Mouse (Mus musculus) bone marrow macrophage, adult 2 months (primary cell): Measurements from ENCODE around the gene Pnpo. TPM values are rescaled to one million over a fixed set of nuclear protein-coding genes. Genes with fewer than 3 reads are reported as not detected.

Experiments
- H3K27ac ChIP-seq: 2 replicates; pipeline ENCODE4 v1.5.1; 2012; ENCODE audit warnings: low read depth, low read length; ENCODE audit not compliant: insufficient read depth
- H3K4me1 ChIP-seq: 2 replicates; pipeline ENCODE4 v1.6.1; 2012; ENCODE audit warnings: low read length; ENCODE audit not compliant: control insufficient read depth, insufficient read depth
- H3K4me3 ChIP-seq: 2 replicates; pipeline ENCODE4 v1.5.1; 2012; ENCODE audit warnings: mild to moderate bottlenecking, low read length, moderate library complexity; ENCODE audit not compliant: insufficient read depth
- CTCF ChIP-seq: IDR thresholded peaks from 2 replicates; pipeline ENCODE4 v1.5.1; 2012; ENCODE audit warnings: low read depth, mild to moderate bottlenecking, low read length, moderate library complexity
- POLR2A ChIP-seq: IDR thresholded peaks from 2 replicates; pipeline ENCODE4 v1.6.1; 2012; ENCODE audit warnings: mild to moderate bottlenecking, low read depth, low read length, borderline replicate concordance
- polyA plus RNA-seq: library from polyadenylated mRNA; stranded (reverse); fragments of >200 nt; gene quantifications from 2 replicates; pipeline ENCODE4 v1.2.4, GENCODE M21; 2012; ENCODE audit not compliant: missing spikeins, insufficient read depth, insufficient read length

Gene Pnpo
- polyA plus RNA-seq, 1 experiment: 17.5 TPM

- no peak for TF ChIP-seq CTCF
- TF ChIP-seq POLR2A: no peak
- H3K4me3 ChIP-seq: no peak overlapping the region
- peaks cover 23% of the 10 kb centered on the region for H3K4me1 ChIP-seq
- H3K27ac ChIP-seq: no peak overlapping the region
These were observed 35.5 kb upstream of the Pnpo start for GRCm38 (mm10) chr11:96979329-96979728.

GRCm38 (mm10) chr11:96978401-96979246, 34.8 kb upstream of the Pnpo start:
- H3K4me3 ChIP-seq: peak overlapping the region; percentile 67
- H3K27ac ChIP-seq: peak overlapping the region; percentile 21; the same call in 1 of the 2 replicates
- peaks cover 30% of the 10 kb centered on the region for H3K4me1 ChIP-seq
- TF ChIP-seq POLR2A (no peak), CTCF (no peak)

- Histone ChIP-seq H3K4me3 (peak overlapping the region; percentile 98), H3K27ac (peak overlapping the region; percentile 83), H3K4me1 (peaks cover 38% of the 10 kb centered on the region)
- TF ChIP-seq CTCF: no peak
- TF ChIP-seq POLR2A: no peak
These were observed 34.0 kb upstream of the Pnpo start for GRCm38 (mm10) chr11:96977606-96978400.

- Histone ChIP-seq H3K4me3 (peak overlapping the region; percentile 98), H3K27ac (peak overlapping the region; percentile 83), H3K4me1 (peaks cover 44% of the 10 kb centered on the region)
These were observed 33.3 kb upstream of the Pnpo start for GRCm38 (mm10) chr11:96976911-96977591.

GRCm38 (mm10) chr11:96976379-96976687, 32.5 kb upstream of the Pnpo start:
- TF ChIP-seq CTCF (no peak), POLR2A (no peak)
- peak overlapping the region; percentile 83 for H3K27ac ChIP-seq
- peak overlapping the region; percentile 98 for H3K4me3 ChIP-seq
- H3K4me1 ChIP-seq: peaks cover 50% of the 10 kb centered on the region

More at GRCm38 (mm10) chr11:96976911-96977591, 33.3 kb upstream of the Pnpo start:
- TF ChIP-seq CTCF (no peak), POLR2A (no peak)

GRCm38 (mm10) chr11:96975511-96976378, 32.0 kb upstream of the Pnpo start:
- no peak for TF ChIP-seq CTCF
- no peak for TF ChIP-seq POLR2A
- peak overlapping the region; percentile 98 for H3K4me3 ChIP-seq
- peak overlapping the region; percentile 83 for H3K27ac ChIP-seq
- H3K4me1 ChIP-seq: peaks cover 54% of the 10 kb centered on the region

- Histone ChIP-seq H3K4me3 (peak overlapping the region; percentile 12; the same call in 1 of the 2 replicates), H3K27ac (peak overlapping the region; percentile 83), H3K4me1 (peaks cover 62% of the 10 kb centered on the region)
- TF ChIP-seq CTCF (no peak), POLR2A (no peak)
These were observed 31.0 kb upstream of the Pnpo start for GRCm38 (mm10) chr11:96974813-96975212.

- peaks cover 72% of the 10 kb centered on the region for H3K4me1 ChIP-seq
- no peak overlapping the region for H3K4me3 ChIP-seq
- peak overlapping the region; percentile 24; the same call in 1 of the 2 replicates for H3K27ac ChIP-seq
- no peak for TF ChIP-seq CTCF
- no peak for TF ChIP-seq POLR2A
These were observed 29.7 kb upstream of the Pnpo start for GRCm38 (mm10) chr11:96973426-96973964.
